ENCODE assay signal across 16 mouse cellular contexts in genomic region chr1:105111236-105111635, GRCm38 (mm10).
DNase-seq lines count a peak whose midpoint lies in the region; ATAC-seq and TF ChIP-seq lines count a peak whose summit lies in the region.
"Had no signal": no experiment of that assay in that cellular context is flagged by ENCODE, and none has a peak within 500 bp of the region (broad histone marks: within the 10 kb centered on the region; RNA-seq: fewer than 3 reads in every experiment).

No protein-coding gene starts in this region.

- no peak overlapping the region for H3K4me2 ChIP-seq in midbrain, embryonic 12.5 days (replicated peaks)
- no peak overlapping the region for H3K4me2 ChIP-seq in midbrain, embryonic 11.5 days
- H3K4me2 ChIP-seq in forebrain, embryonic 13.5 days: no peak overlapping the region
- H3K4me2 ChIP-seq in midbrain, embryonic 16.5 days (ENCODE audit: low read length): no peak overlapping the region
- H3K4me2 ChIP-seq: limb, embryonic 15.5 days had no signal

- H3K27ac ChIP-seq in midbrain, embryonic 12.5 days (replicated peaks): no peak overlapping the region
- H3K27ac ChIP-seq in midbrain, embryonic 11.5 days (ENCODE audit: low read depth, low read length): no peak overlapping the region
- H3K27ac ChIP-seq in forebrain, embryonic 13.5 days: 0 out of 2 replicates have a peak overlapping the region, but pooled peaks have one; percentile 59
- 0 out of 2 replicates have a peak overlapping the region, but pooled peaks have one; percentile 33 for H3K27ac ChIP-seq in midbrain, embryonic 16.5 days (ENCODE audit: low read length)
- no peak overlapping the region for H3K27ac ChIP-seq in layer of hippocampus, adult 2 months
- H3K27ac ChIP-seq: heart, adult 2 months; limb, embryonic 15.5 days; stomach, postnatal 0 days had no signal

- H3K9me3 ChIP-seq in midbrain, embryonic 12.5 days: no peaks in the 10 kb centered on the region
- no peaks in the 10 kb centered on the region for H3K9me3 ChIP-seq in midbrain, embryonic 11.5 days (ENCODE audit: control insufficient read depth, low read length)
- H3K9me3 ChIP-seq in forebrain, embryonic 13.5 days (replicated peaks): no peaks in the 10 kb centered on the region
- no peaks in the 10 kb centered on the region for H3K9me3 ChIP-seq in midbrain, embryonic 16.5 days (replicated peaks; ENCODE audit: control insufficient read depth, low read length, poor library complexity, severe bottlenecking)
- H3K9me3 ChIP-seq: limb, embryonic 15.5 days had no signal

- H3K27me3 ChIP-seq in midbrain, embryonic 12.5 days: no peaks in the 10 kb centered on the region
- no peaks in the 10 kb centered on the region for H3K27me3 ChIP-seq in midbrain, embryonic 11.5 days (ENCODE audit: control insufficient read depth, insufficient read depth, low read length)
- no peaks in the 10 kb centered on the region for H3K27me3 ChIP-seq in forebrain, embryonic 13.5 days
- H3K27me3 ChIP-seq in midbrain, embryonic 16.5 days (ENCODE audit: control insufficient read depth, insufficient read depth, low read depth, low read length): no peaks in the 10 kb centered on the region
- H3K27me3 ChIP-seq: limb, embryonic 15.5 days had no signal

- peak; percentile 71; the same call in 1 of the 2 replicates for ATAC-seq in midbrain, embryonic 12.5 days (ENCODE audit: low FRiP score, low read depth)
- no peak for ATAC-seq in midbrain, embryonic 11.5 days (ENCODE audit: low FRiP score)
- ATAC-seq in forebrain, embryonic 13.5 days: peak; percentile 75; the same call in 1 of the 2 replicates
- ATAC-seq in midbrain, embryonic 16.5 days: no peak
- ATAC-seq in CD4-positive, CD25-positive, alpha-beta regulatory T cell, adult 4 months: no peak

- H3K9ac ChIP-seq in midbrain, embryonic 12.5 days (replicated peaks): no peak overlapping the region
- no peak overlapping the region for H3K9ac ChIP-seq in midbrain, embryonic 11.5 days (ENCODE audit: low read length)
- H3K9ac ChIP-seq in forebrain, embryonic 13.5 days: 0 out of 2 replicates have a peak overlapping the region, but pooled peaks have one; percentile 12
- no peak overlapping the region for H3K9ac ChIP-seq in midbrain, embryonic 16.5 days (ENCODE audit: low read depth, low read length)
- H3K9ac ChIP-seq: limb, embryonic 15.5 days had no signal

- no peak for TF ChIP-seq CTCF in layer of hippocampus, adult 2 months (conservative IDR thresholded peaks at IDR 0.05)

- DNase-seq in midbrain, embryonic 11.5 days (ENCODE audit: low spot score, missing footprints): no peak
- peak; percentile 23 for DNase-seq in cerebellum, adult 8-10 months
- DNase-seq in spleen, adult 18-20 months: no peak
- no peak for DNase-seq in layer of hippocampus, adult 2 months (ENCODE audit: low spot score in 2 of 2)
- DNase-seq: embryo, embryonic 11 days; heart, adult 2 months; heart, postnatal 14 days; kidney, adult 8-10 months; lung, adult 18-20 months; thymus, postnatal 36 days had no signal

- H3K36me3 ChIP-seq in midbrain, embryonic 12.5 days: no peaks in the 10 kb centered on the region
- H3K36me3 ChIP-seq in midbrain, embryonic 11.5 days (ENCODE audit: control insufficient read depth, insufficient read depth, low read length): no peaks in the 10 kb centered on the region
- H3K36me3 ChIP-seq in forebrain, embryonic 13.5 days (ENCODE audit: poor library complexity, severe bottlenecking): no peaks in the 10 kb centered on the region
- no peaks in the 10 kb centered on the region for H3K36me3 ChIP-seq in midbrain, embryonic 16.5 days (ENCODE audit: control insufficient read depth, insufficient read depth, low read length)
- H3K36me3 ChIP-seq: limb, embryonic 15.5 days had no signal

- 0 out of 2 replicates have a peak, but pooled peaks cover 5% of the 10 kb centered on the region for H3K4me1 ChIP-seq in midbrain, embryonic 12.5 days
- no peaks in the 10 kb centered on the region; the same call in 1 of the 2 replicates for H3K4me1 ChIP-seq in midbrain, embryonic 11.5 days (ENCODE audit: control insufficient read depth, insufficient read depth, low read length)
- peaks cover 11% of the 10 kb centered on the region for H3K4me1 ChIP-seq in forebrain, embryonic 13.5 days
- H3K4me1 ChIP-seq in midbrain, embryonic 16.5 days (ENCODE audit: control insufficient read depth, insufficient read depth, low read length): 0 out of 2 replicates have a peak, but pooled peaks cover 5% of the 10 kb centered on the region
- H3K4me1 ChIP-seq: limb, embryonic 15.5 days had no signal

- WGBS in midbrain, embryonic 12.5 days: 47% methylated on average over 4 of the region's 4 CpGs
- WGBS in midbrain, embryonic 11.5 days: 71% methylated on average over 4 of the region's 4 CpGs
- WGBS in forebrain, embryonic 13.5 days: 21% methylated on average over 4 of the region's 4 CpGs
- WGBS in midbrain, embryonic 16.5 days: 30% methylated on average over 4 of the region's 4 CpGs

- no peak overlapping the region for H3K4me3 ChIP-seq in midbrain, embryonic 12.5 days
- H3K4me3 ChIP-seq in midbrain, embryonic 11.5 days (ENCODE audit: low read depth, low read length): no peak overlapping the region
- H3K4me3 ChIP-seq in forebrain, embryonic 13.5 days: no peak overlapping the region
- no peak overlapping the region for H3K4me3 ChIP-seq in midbrain, embryonic 16.5 days (ENCODE audit: low read depth, low read length)
- no peak overlapping the region for H3K4me3 ChIP-seq in layer of hippocampus, adult 2 months
- H3K4me3 ChIP-seq: heart, adult 2 months; limb, embryonic 15.5 days had no signal

Comparison
In these comparisons a context has a peak if more than half of its experiments do, and no peak if none do; other contexts are left out.
1. ATAC-seq: peak in midbrain, embryonic 12.5 days (single experiment) and forebrain, embryonic 13.5 days (single experiment); none in midbrain, embryonic 11.5 days (single experiment), midbrain, embryonic 16.5 days (single experiment) and CD4-positive, CD25-positive, alpha-beta regulatory T cell, adult 4 months (single experiment).
2. H3K27ac ChIP-seq: peak in forebrain, embryonic 13.5 days (single experiment) and midbrain, embryonic 16.5 days (single experiment); none in midbrain, embryonic 12.5 days (single experiment), midbrain, embryonic 11.5 days (single experiment) and layer of hippocampus, adult 2 months (single experiment).